Comparison of ENCODE assay signal across 8 mouse cellular contexts in the genomic region with DNA sequence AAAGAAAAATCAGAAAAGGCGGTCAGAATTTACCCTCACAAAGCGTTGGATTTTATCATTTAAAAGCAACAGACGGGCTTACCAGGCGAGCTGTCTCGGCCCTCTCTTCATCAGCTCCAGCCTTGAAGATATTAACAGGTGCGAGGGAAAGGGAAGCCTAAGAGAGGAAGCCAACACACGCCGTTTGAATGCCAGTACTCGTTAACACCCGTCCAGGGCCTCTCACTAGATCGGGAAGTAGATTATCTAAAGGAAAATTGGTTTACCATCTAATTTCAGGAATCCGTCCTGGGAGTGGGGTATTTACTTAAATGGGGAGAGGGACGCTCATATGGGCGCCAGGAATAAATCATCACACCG. TPM values are rescaled to one million over a fixed set of nuclear protein-coding genes. Genes with fewer than 3 reads are reported as not detected.
A peak's percentile ranks its signal among the peaks of the same experiment; 100 is the strongest.
DNase-seq lines count a peak whose midpoint lies in the region; ATAC-seq and TF ChIP-seq lines count a peak whose summit lies in the region.

No protein-coding gene starts in this region.

- WGBS in heart, embryonic 15.5 days, result 2% methylated on average over 15 of the region's 15 CpGs
- WGBS in hindbrain, embryonic 15.5 days, result 3% methylated on average over 15 of the region's 15 CpGs
- 6% methylated on average over 15 of the region's 15 CpGs for WGBS in midbrain, embryonic 11.5 days

- no peak for TF ChIP-seq POLR2A in bone marrow macrophage, adult 2 months (IDR thresholded peaks at IDR 0.05; ENCODE audit: borderline replicate concordance, low read depth, low read length)

- H3K4me2 ChIP-seq in heart, embryonic 15.5 days, result peak overlapping the region; percentile 76
- H3K4me2 ChIP-seq in hindbrain, embryonic 15.5 days, result peak overlapping the region; percentile 88
- H3K4me2 ChIP-seq in midbrain, embryonic 11.5 days, result peak overlapping the region; percentile 88

- peak overlapping the region; percentile 99 for H3K4me3 ChIP-seq in heart, embryonic 15.5 days
- H3K4me3 ChIP-seq in bone marrow macrophage, adult 2 months (ENCODE audit: insufficient read depth, low read length), result peak overlapping the region; percentile 97
- H3K4me3 ChIP-seq in hindbrain, embryonic 15.5 days, result peak overlapping the region; percentile 100
- peak overlapping the region; percentile 93 for H3K4me3 ChIP-seq in midbrain, embryonic 11.5 days (ENCODE audit: low read depth, low read length)

- ATAC-seq in heart, embryonic 15.5 days (replicated peaks; ENCODE audit: insufficient number of reproducible peaks, insufficient read depth, low FRiP score, low read depth), result no peak
- ATAC-seq in hindbrain, embryonic 15.5 days (ENCODE audit: low FRiP score, low read depth), result no peak
- 0 out of 2 replicates have a peak, but pooled peaks have one; percentile 4 for ATAC-seq in midbrain, embryonic 11.5 days (ENCODE audit: low FRiP score)

- peaks cover 41% of the 10 kb centered on the region for H3K36me3 ChIP-seq in heart, embryonic 15.5 days
- peaks cover 40% of the 10 kb centered on the region for H3K36me3 ChIP-seq in hindbrain, embryonic 15.5 days
- peaks cover 20% of the 10 kb centered on the region for H3K36me3 ChIP-seq in midbrain, embryonic 11.5 days (ENCODE audit: control insufficient read depth, insufficient read depth, low read length)

- H3K4me1 ChIP-seq in heart, embryonic 15.5 days (replicated peaks), result peaks cover 13% of the 10 kb centered on the region
- no peaks in the 10 kb centered on the region for H3K4me1 ChIP-seq in bone marrow macrophage, adult 2 months (ENCODE audit: control insufficient read depth, insufficient read depth, low read length)
- H3K4me1 ChIP-seq in hindbrain, embryonic 15.5 days (replicated peaks), result peaks cover 13% of the 10 kb centered on the region
- peaks cover 4% of the 10 kb centered on the region for H3K4me1 ChIP-seq in midbrain, embryonic 11.5 days (ENCODE audit: control insufficient read depth, insufficient read depth, low read length)

- H3K9me3 ChIP-seq in heart, embryonic 15.5 days (replicated peaks), result no peaks in the 10 kb centered on the region
- H3K9me3 ChIP-seq in hindbrain, embryonic 15.5 days, result no peaks in the 10 kb centered on the region
- no peaks in the 10 kb centered on the region for H3K9me3 ChIP-seq in midbrain, embryonic 11.5 days (ENCODE audit: control insufficient read depth, low read length)

- peak overlapping the region; percentile 90 for H3K9ac ChIP-seq in heart, embryonic 15.5 days
- H3K9ac ChIP-seq in hindbrain, embryonic 15.5 days, result peak overlapping the region; percentile 90
- H3K9ac ChIP-seq in midbrain, embryonic 11.5 days (ENCODE audit: low read length), result peak overlapping the region; percentile 83

- H3K27ac ChIP-seq in heart, embryonic 15.5 days, result peak overlapping the region; percentile 92; the same call in 1 of the 2 replicates
- H3K27ac ChIP-seq in bone marrow macrophage, adult 2 months (ENCODE audit: insufficient read depth, low read depth, low read length), result peak overlapping the region; percentile 25; the same call in 1 of the 2 replicates
- peak overlapping the region; percentile 90 for H3K27ac ChIP-seq in hindbrain, embryonic 15.5 days (replicated peaks)
- H3K27ac ChIP-seq in midbrain, embryonic 11.5 days (ENCODE audit: low read depth, low read length), result no peak overlapping the region

- TF ChIP-seq CTCF in bone marrow macrophage, adult 2 months (IDR thresholded peaks at IDR 0.05; ENCODE audit: low read depth, low read length), result no peak

- H3K27me3 ChIP-seq in heart, embryonic 15.5 days, result no peaks in the 10 kb centered on the region
- no peaks in the 10 kb centered on the region for H3K27me3 ChIP-seq in hindbrain, embryonic 15.5 days
- no peaks in the 10 kb centered on the region for H3K27me3 ChIP-seq in midbrain, embryonic 11.5 days (ENCODE audit: control insufficient read depth, insufficient read depth, low read length)

- DNase-seq in heart, adult 11 months, result no peak
- DNase-seq in midbrain, embryonic 11.5 days (ENCODE audit: low spot score, missing footprints), result no peak
- no peak for DNase-seq in ovary, postnatal 36 days (ENCODE audit: low spot score)
- DNase-seq in B cell, adult 2 months, result no peak
- DNase-seq in cerebellum, adult 9-10 months, result no peak

RNA-seq across cellular contexts. Expression of a gene that starts 0.7 kb away (rescaled TPM):
- 139 and 171 TPM in 2 replicates for polyA plus RNA-seq in heart, embryonic 15.5 days (2015; fragmentation: Nextera tagmentation; extraction: Ambion mirVana)
- polyA plus RNA-seq in bone marrow macrophage, adult 2 months (2012; ENCODE audit: insufficient read depth, insufficient read length, missing spikeins), result 154 and 173 TPM in 2 replicates
- polyA plus RNA-seq in hindbrain, embryonic 15.5 days (2015; fragmentation: Nextera tagmentation; extraction: Ambion mirVana), result 237 and 245 TPM in 2 replicates
- 337 and 338 TPM in 2 replicates for polyA plus RNA-seq in midbrain, embryonic 11.5 days (2014; fragmentation: Nextera tagmentation; extraction: Ambion mirVana)

RNA-seq across cellular contexts. Expression of a gene that starts 17.7 kb away (rescaled TPM):
- polyA plus RNA-seq in heart, embryonic 15.5 days (2015; fragmentation: Nextera tagmentation; extraction: Ambion mirVana), result 52.1 and 60.4 TPM in 2 replicates
- polyA plus RNA-seq in bone marrow macrophage, adult 2 months (2012; ENCODE audit: insufficient read depth, insufficient read length, missing spikeins), result not detected in 2 replicates
- not detected in 2 replicates for polyA plus RNA-seq in hindbrain, embryonic 15.5 days (2015; fragmentation: Nextera tagmentation; extraction: Ambion mirVana)
- 0.15 TPM in 1 of 2 replicates, not detected in the other for polyA plus RNA-seq in midbrain, embryonic 11.5 days (2014; fragmentation: Nextera tagmentation; extraction: Ambion mirVana)

Comparison
In these comparisons a context has a peak if more than half of its experiments do, and no peak if none do; other contexts are left out.
1. RNA of a gene that starts 17.7 kb away (polyA plus RNA-seq): 52.1 to 60.4 TPM in heart, embryonic 15.5 days; not detected in hindbrain, embryonic 15.5 days, 0.15 TPM in midbrain, embryonic 11.5 days and not detected in bone marrow macrophage, adult 2 months; every median in the first group is over 10 times any median in the second.
2. Peak in every context shown above with its lines, with median percentiles within 50 percentile points of each other: H3K4me2 ChIP-seq, H3K4me3 ChIP-seq and H3K9ac ChIP-seq.